Mouse (Mus musculus) yolk sac, embryonic 10.5 days (tissue): Measurements from ENCODE around the gene Hdac2.

Source experiments
- DNase-seq: peaks from one replicate; pipeline ENCODE4 v3.0.0-alpha.2; 2017; ENCODE audit warnings: low spot score

Hdac2 gene

GRCm38 (mm10) chr10:36974086-36974675, at the start of gene Hdac2:
Hdac2 (plus strand) TSS chr10:36974544.
- DNase-seq = peak; percentile 89

- no peak for DNase-seq
These were observed 46.1 kb upstream of the Hdac2 start for GRCm38 (mm10) chr10:36928212-36928611.

- no peak for DNase-seq
These were observed 38.5 kb upstream of the Hdac2 start for GRCm38 (mm10) chr10:36935863-36936262.

GRCm38 (mm10) chr10:36936271-36936670, 38.1 kb upstream of the Hdac2 start:
- no peak for DNase-seq

GRCm38 (mm10) chr10:36951742-36952141, 22.6 kb upstream of the Hdac2 start:
- DNase-seq = no peak

- no peak for DNase-seq
These were observed 21.7 kb upstream of the Hdac2 start for GRCm38 (mm10) chr10:36952622-36953021.

GRCm38 (mm10) chr10:36959563-36960110, 14.7 kb upstream of the Hdac2 start:
- DNase-seq = no peak

GRCm38 (mm10) chr10:36964406-36964805, 9.9 kb upstream of the Hdac2 start:
- DNase-seq = no peak

- DNase-seq = peak; percentile 84
These were observed 554 bp downstream of the Hdac2 start for GRCm38 (mm10) chr10:36974676-36975520.

GRCm38 (mm10) chr10:36981866-36982265, 7.5 kb downstream of the Hdac2 start:
- DNase-seq = no peak

- DNase-seq = no peak
These were observed 17.8 kb downstream of the Hdac2 start for GRCm38 (mm10) chr10:36992149-36992548.

GRCm38 (mm10) chr10:37000839-37001238, 26.5 kb downstream of the Hdac2 start:
- no peak for DNase-seq

- peak; percentile 35 for DNase-seq
These were observed 40.1 kb downstream of the Hdac2 start for GRCm38 (mm10) chr10:37014274-37015107.

- DNase-seq = no peak
These were observed 41.4 kb downstream of the Hdac2 start for GRCm38 (mm10) chr10:37015729-37016128.

- no peak for DNase-seq
These were observed 41.9 kb downstream of the Hdac2 start for GRCm38 (mm10) chr10:37016200-37016599.

- DNase-seq = no peak
These were observed 50.0 kb downstream of the Hdac2 start for GRCm38 (mm10) chr10:37024301-37024700.

- no peak for DNase-seq
These were observed 54.3 kb downstream of the Hdac2 start for GRCm38 (mm10) chr10:37028651-37029050.

GRCm38 (mm10) chr10:37035090-37035497, 60.8 kb downstream of the Hdac2 start:
- no peak for DNase-seq

- no peak for DNase-seq
These were observed 73.3 kb downstream of the Hdac2 start for GRCm38 (mm10) chr10:37047661-37048098.
